ENCODE assay signal across 8 mouse cellular contexts in genomic region chr4:136145362-136145885, GRCm38 (mm10). TPM values are rescaled to one million over a fixed set of nuclear protein-coding genes. Genes with fewer than 3 reads are reported as not detected.
DNase-seq lines count a peak whose midpoint lies in the region; ATAC-seq and TF ChIP-seq lines count a peak whose summit lies in the region.

No protein-coding gene starts in this region.

- H3K27me3 ChIP-seq in heart, embryonic 10.5 days (ENCODE audit: insufficient read depth, poor library complexity, severe bottlenecking): peaks cover 10% of the 10 kb centered on the region; the same call in 1 of the 2 replicates
- H3K27me3 ChIP-seq in hindbrain, embryonic 13.5 days: peaks cover 21% of the 10 kb centered on the region; the same call in 1 of the 2 replicates
- no peaks in the 10 kb centered on the region for H3K27me3 ChIP-seq in lung, postnatal 0 days (replicated peaks; ENCODE audit: insufficient read depth, low read length)

- DNase-seq in heart, embryonic 10.5 days (ENCODE audit: low spot score): no peak
- no peak for DNase-seq in heart, adult 11 months
- peak; percentile 50 for DNase-seq in Muller cell, postnatal 12 days (ENCODE audit: inconsistent ontology term)
- peak; percentile 41 for DNase-seq in lung, postnatal 0 days (ENCODE audit: low spot score)
- no peak for DNase-seq in cerebellum, adult 18-20 months

- H3K36me3 ChIP-seq in heart, embryonic 10.5 days: peaks cover 7% of the 10 kb centered on the region; the same call in 1 of the 2 replicates
- no peaks in the 10 kb centered on the region for H3K36me3 ChIP-seq in hindbrain, embryonic 13.5 days
- H3K36me3 ChIP-seq in lung, postnatal 0 days (ENCODE audit: insufficient read depth, low read length): no peaks in the 10 kb centered on the region

- no peak for TF ChIP-seq CTCF in lung, postnatal 0 days (IDR thresholded peaks at IDR 0.05)

- peak overlapping the region; percentile 89 for H3K4me2 ChIP-seq in hindbrain, embryonic 13.5 days
- peak overlapping the region; percentile 68 for H3K4me2 ChIP-seq in lung, postnatal 0 days (replicated peaks; ENCODE audit: low read depth, low read length)

- H3K27ac ChIP-seq in heart, embryonic 10.5 days: peak overlapping the region; percentile 95
- H3K27ac ChIP-seq in hindbrain, embryonic 13.5 days: peak overlapping the region; percentile 91
- H3K27ac ChIP-seq in lung, postnatal 0 days (ENCODE audit: low read length): peak overlapping the region; percentile 97

- 17% methylated on average over 11 of the region's 11 CpGs for WGBS in heart, embryonic 10.5 days
- WGBS in hindbrain, embryonic 13.5 days: 10% methylated on average over 11 of the region's 11 CpGs
- 12% methylated on average over 11 of the region's 11 CpGs for WGBS in lung, postnatal 0 days

- peaks cover 72% of the 10 kb centered on the region for H3K4me1 ChIP-seq in heart, embryonic 10.5 days
- H3K4me1 ChIP-seq in hindbrain, embryonic 13.5 days (replicated peaks): peaks cover 81% of the 10 kb centered on the region
- peaks cover 43% of the 10 kb centered on the region for H3K4me1 ChIP-seq in lung, postnatal 0 days (ENCODE audit: insufficient read depth, low read depth, low read length)

- no peak for TF ChIP-seq EP300 in lung, postnatal 0 days (IDR thresholded peaks at IDR 0.05)

- ATAC-seq in hindbrain, embryonic 13.5 days (ENCODE audit: low FRiP score): no peak
- ATAC-seq in lung, postnatal 0 days: no peak
- no peak for ATAC-seq in megakaryocyte progenitor cell, adult 5-6 weeks (replicated peaks; ENCODE audit: poor library complexity)
- ATAC-seq in erythroid progenitor cell, adult 5-6 weeks (replicated peaks; ENCODE audit: low FRiP score, poor library complexity, severe bottlenecking): no peak

- H3K9me3 ChIP-seq in heart, embryonic 10.5 days: no peaks in the 10 kb centered on the region
- no peaks in the 10 kb centered on the region for H3K9me3 ChIP-seq in hindbrain, embryonic 13.5 days
- no peaks in the 10 kb centered on the region for H3K9me3 ChIP-seq in lung, postnatal 0 days (ENCODE audit: low read length)

- peak overlapping the region; percentile 85 for H3K4me3 ChIP-seq in heart, embryonic 10.5 days
- peak overlapping the region; percentile 63 for H3K4me3 ChIP-seq in hindbrain, embryonic 13.5 days
- H3K4me3 ChIP-seq in lung, postnatal 0 days (ENCODE audit: low read depth, low read length): peak overlapping the region; percentile 92

- peak overlapping the region; percentile 87 for H3K9ac ChIP-seq in hindbrain, embryonic 13.5 days
- peak overlapping the region; percentile 99 for H3K9ac ChIP-seq in lung, postnatal 0 days (replicated peaks; ENCODE audit: low read depth)

RNA-seq across cellular contexts. Expression of gene Id3, which starts 2.1 kb away (rescaled TPM):
- 324 and 492 TPM in 2 replicates for polyA plus RNA-seq in heart, embryonic 10.5 days (2016; fragmentation: Nextera tagmentation; extraction: Ambion mirVana)
- 234 and 269 TPM in 2 replicates for polyA plus RNA-seq in hindbrain, embryonic 13.5 days (2015; fragmentation: Nextera tagmentation; extraction: Ambion mirVana)
- 430 and 477 TPM in 2 replicates for polyA plus RNA-seq in lung, postnatal 0 days (2015; fragmentation: Nextera tagmentation; extraction: Ambion mirVana)
- 0.44 and 1.4 TPM in 2 replicates for total RNA-seq in megakaryocyte progenitor cell, adult 5-6 weeks (2015)
- 1.0 and 2.4 TPM in 2 replicates for total RNA-seq in megakaryocyte progenitor cell, adult 5-6 weeks (2017)
- 14.7 TPM in 1 of 2 replicates, not detected in the other for total RNA-seq in erythroid progenitor cell, adult 5-6 weeks (2015; ENCODE audit: low replicate concordance)
- total RNA-seq in erythroid progenitor cell, adult 5-6 weeks (2017; ENCODE audit: low replicate concordance): 2.7 TPM in 1 of 2 replicates, not detected in the other

RNA-seq across cellular contexts. Expression of gene E2f2, which starts 26.8 kb away (rescaled TPM):
- polyA plus RNA-seq in heart, embryonic 10.5 days (2016; fragmentation: Nextera tagmentation; extraction: Ambion mirVana): 6.3 and 6.6 TPM in 2 replicates
- polyA plus RNA-seq in hindbrain, embryonic 13.5 days (2015; fragmentation: Nextera tagmentation; extraction: Ambion mirVana): 2.7 and 3.2 TPM in 2 replicates
- polyA plus RNA-seq in lung, postnatal 0 days (2015; fragmentation: Nextera tagmentation; extraction: Ambion mirVana): 17.8 and 19.1 TPM in 2 replicates
- 5.6 and 7.5 TPM in 2 replicates for total RNA-seq in megakaryocyte progenitor cell, adult 5-6 weeks (2015)
- 5.9 and 6.1 TPM in 2 replicates for total RNA-seq in megakaryocyte progenitor cell, adult 5-6 weeks (2017)
- 276 and 287 TPM in 2 replicates for total RNA-seq in erythroid progenitor cell, adult 5-6 weeks (2015; ENCODE audit: low replicate concordance)
- total RNA-seq in erythroid progenitor cell, adult 5-6 weeks (2017; ENCODE audit: low replicate concordance): 288 and 298 TPM in 2 replicates

Comparison
In these comparisons a context has a peak if more than half of its experiments do, and no peak if none do; other contexts are left out.
1. DNase-seq: peak in Muller cell, postnatal 12 days (single experiment) and lung, postnatal 0 days (single experiment); none in heart, embryonic 10.5 days (single experiment), heart, adult 11 months (single experiment) and cerebellum, adult 18-20 months (0 of 2).
2. Peak in every context shown above with its lines, with median percentiles within 50 percentile points of each other: H3K27ac ChIP-seq and H3K4me3 ChIP-seq.